Mouse (Mus musculus): ENCODE measurements around the gene Adam10.
A peak's percentile ranks its signal among the peaks of the same experiment; 100 is the strongest.

The Adam10 gene

DNA sequence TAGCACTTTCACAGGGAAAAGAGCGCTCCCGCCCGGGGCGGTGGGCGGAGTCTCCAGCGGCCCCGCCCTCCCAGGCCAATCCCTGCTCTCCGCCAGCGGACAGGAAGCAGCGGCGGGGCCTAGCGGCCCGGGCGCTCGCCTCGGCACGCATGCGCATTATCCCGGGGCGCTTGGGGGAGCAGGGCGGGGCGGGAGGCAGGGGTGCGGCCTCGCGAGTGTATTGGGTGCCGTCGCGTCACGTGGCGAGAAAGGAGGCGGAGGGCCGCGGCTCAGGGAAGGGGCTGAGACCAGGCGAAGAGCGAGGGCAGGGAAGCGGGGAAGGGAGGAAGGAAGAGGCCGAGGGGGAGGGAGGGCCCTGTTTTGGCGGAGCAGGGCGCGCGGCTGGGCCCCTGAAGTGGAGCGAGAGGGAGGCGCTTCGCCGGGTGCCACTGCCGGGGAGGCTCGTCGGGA lies at the start of gene Adam10:
Adam10 (plus strand) TSS at position 316 of the 450 bp plus-strand sequence.
- peak; percentile 82 to 94 for DNase-seq (ENCODE audit: low spot score in 2 of 2)

- no peak for DNase-seq (ENCODE audit: low spot score in 2 of 2)
Observed at GRCm38 (mm10) chr9:70629711-70630110, 49.1 kb upstream of the Adam10 start.

DNA sequence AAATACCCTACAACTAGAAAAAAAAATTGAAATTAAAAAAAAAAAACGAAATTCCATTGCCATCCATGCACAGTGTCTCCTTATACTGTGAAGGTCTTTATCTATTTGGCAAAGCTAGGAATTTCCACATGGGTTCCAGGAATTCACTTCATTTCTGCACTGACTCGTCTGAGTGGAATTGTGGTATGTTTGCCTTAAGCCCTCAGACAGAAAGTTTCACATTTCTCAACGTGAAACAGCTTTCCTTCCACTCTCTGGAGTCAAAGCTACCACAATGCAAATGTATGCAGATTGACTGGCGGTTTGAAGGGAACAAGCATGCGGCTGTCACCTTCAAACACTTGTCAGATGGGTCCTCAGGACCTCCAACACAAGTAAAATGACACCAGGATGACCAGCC lies 47.1 kb upstream of the Adam10 start:
- DNase-seq (ENCODE audit: low spot score in 2 of 2): no peak

- no peak for DNase-seq (ENCODE audit: low spot score in 2 of 2)
Observed at GRCm38 (mm10) chr9:70636748-70637147, 42.0 kb upstream of the Adam10 start.

GRCm38 (mm10) chr9:70650260-70650659 lies 28.5 kb upstream of the Adam10 start:
- no peak for DNase-seq (ENCODE audit: low spot score in 2 of 2)

GRCm38 (mm10) chr9:70650994-70651393 lies 27.8 kb upstream of the Adam10 start:
- DNase-seq (ENCODE audit: low spot score in 2 of 2): no peak

DNA sequence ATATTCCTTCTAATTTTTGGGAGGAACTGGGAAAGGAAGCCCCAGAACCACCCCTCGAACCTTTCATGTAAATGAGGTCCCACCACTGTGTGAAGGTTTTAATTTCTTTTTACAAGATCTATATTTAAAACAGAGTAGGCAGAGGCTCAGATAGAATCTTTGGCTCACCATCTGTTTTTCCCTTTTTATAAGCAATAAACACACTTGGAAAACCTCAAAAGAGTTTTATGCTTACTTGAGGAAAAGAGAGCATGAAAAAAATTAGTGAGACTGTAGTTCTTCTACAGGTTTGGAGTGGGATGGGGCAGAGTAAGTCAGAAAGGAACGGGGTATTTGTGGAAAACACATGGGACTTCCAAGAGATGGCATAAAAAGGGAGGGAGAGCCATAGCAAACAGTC lies 26.6 kb upstream of the Adam10 start:
- DNase-seq (ENCODE audit: low spot score in 2 of 2): no peak

GRCm38 (mm10) chr9:70653875-70654274 lies 24.9 kb upstream of the Adam10 start:
- no peak for DNase-seq (ENCODE audit: low spot score in 2 of 2)

GRCm38 (mm10) chr9:70654496-70654895 lies 24.3 kb upstream of the Adam10 start:
- no peak for DNase-seq (ENCODE audit: low spot score in 2 of 2)

DNA sequence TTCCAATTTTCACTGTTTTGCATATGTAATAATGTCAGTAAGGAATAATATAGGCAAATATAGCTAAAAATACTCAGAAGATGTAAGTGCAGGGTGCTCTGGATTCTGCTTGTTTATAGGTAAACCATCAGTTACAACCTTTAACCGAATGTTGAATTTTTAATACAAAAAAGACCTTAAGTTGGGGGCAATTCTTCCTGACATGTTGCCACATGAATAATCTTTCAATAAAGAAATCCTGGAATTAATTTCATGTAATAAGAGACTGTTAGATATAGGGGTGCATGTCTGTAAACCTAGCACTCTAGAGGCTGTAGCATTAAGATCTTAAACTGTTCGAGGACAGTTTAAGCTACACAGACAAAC lies 23.1 kb upstream of the Adam10 start:
- DNase-seq (ENCODE audit: low spot score in 2 of 2): no peak

- DNase-seq (ENCODE audit: low spot score in 2 of 2): peak; percentile 38 to 49
Observed at GRCm38 (mm10) chr9:70656130-70657007, 22.4 kb upstream of the Adam10 start, which contains the start of gene Gm10642. Gm10642 (plus strand) TSS chr9:70656251.

DNA sequence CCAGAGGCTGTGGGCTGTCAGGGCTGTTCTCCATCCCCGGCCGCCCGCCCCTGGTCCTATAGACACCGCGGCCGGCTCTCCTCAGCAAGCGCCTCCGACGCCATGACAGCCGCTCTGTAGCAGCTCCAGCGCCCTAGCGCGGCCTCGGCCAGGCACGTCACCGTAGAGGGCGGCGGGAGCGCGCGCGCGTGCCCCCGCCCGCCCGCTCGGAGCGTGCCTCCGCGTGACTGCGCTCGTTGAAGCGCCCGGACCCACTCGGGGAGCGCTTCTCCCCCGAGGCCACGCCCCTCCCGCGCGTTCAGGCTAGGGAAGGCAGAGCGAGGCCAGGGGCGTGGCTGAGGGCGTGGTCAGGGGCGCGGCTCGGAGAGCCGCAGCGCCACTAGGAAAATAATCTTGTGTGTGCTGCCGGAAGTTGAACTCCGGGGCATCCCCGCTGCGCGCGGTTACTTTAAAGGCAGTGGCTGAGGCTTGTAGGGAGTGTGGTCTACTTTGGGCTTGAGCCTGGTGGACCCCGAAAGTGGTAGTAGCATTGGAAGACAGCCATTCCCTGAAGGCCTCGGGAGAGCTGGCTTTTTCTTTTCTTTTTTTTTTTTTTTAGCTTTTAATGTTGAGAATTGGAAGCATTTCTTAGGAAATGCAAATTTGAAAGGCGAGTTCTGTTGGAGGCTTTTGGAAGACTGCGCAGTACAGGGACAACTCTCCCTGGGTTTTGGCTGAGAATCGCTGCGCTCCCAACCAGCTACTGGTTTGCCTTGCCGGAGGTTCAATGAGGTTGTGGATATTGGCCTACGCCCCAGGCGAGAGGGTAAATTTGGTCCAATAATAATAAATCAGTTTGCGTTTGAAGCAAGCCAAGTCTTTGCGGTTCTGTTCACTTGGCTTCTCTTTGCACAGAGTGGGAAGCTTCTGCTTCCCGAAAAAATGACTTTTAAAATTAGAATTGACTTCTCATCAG lies 21.5 kb upstream of the Adam10 start, which contains the start of gene Mindy2:
Mindy2 (minus strand) TSS at position 162 of the 955 bp plus-strand sequence.
- DNase-seq (ENCODE audit: low spot score in 2 of 2): peak; percentile 79 to 92

GRCm38 (mm10) chr9:70658266-70658665 lies 20.5 kb upstream of the Adam10 start:
- no peak for DNase-seq (ENCODE audit: low spot score in 2 of 2)

DNA sequence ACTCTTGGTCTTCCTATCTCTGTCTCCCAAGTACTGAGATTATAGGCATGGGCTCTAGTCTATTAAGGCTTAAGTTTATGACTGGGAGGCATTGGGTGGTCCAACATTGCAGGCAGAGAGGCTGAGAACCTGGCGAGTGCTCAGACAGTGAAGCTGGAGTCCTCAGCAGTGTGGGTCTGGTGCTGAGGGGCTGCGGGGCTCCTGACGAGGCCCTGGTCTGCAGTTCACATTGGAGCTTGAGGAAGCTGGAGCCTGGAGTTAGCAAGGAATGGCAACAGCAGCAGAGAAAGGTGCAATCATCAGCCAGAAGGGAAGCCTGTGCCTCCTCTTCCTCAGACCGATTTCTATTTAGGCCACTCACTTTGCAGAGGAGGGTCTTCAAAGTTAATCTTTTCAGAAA lies 13.9 kb upstream of the Adam10 start:
- no peak for DNase-seq (ENCODE audit: low spot score in 2 of 2)

DNA sequence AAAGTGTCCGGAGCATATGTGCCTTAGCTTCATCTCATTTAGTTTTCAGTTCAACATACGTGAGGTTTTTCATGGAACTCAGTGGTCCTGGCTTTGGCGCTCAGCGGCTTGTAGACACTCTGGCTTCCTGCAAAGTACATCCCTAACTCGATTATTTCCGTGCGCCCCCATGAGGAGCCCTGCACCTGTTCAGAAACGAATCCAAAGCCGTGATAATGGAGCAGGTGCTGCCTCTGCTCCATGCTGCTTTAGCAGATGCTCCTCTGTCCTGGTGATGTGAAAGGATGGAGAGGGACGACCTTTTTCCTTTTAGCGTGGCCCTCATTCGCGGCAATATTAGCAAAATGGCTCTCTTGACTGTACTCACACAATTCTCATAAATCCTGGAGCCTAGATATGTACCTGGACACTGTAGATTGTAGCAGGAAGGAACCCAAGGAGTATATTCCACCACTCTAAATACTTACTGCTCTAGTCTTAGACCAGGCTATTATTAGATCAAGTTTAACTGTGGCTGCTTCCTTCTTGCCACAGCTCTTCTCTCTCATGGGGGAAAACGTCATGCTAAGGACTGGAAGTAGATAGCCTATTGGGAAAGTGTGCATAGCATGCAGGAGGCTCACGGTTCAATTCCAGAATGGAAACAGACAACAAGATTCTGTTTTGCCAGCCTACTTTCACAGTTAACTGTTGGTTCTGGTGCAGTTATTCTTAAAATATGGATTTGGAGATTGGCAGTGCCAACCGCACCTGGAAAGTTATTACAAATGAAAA lies 13.2 kb upstream of the Adam10 start:
- no peak for DNase-seq (ENCODE audit: low spot score in 2 of 2)

DNA sequence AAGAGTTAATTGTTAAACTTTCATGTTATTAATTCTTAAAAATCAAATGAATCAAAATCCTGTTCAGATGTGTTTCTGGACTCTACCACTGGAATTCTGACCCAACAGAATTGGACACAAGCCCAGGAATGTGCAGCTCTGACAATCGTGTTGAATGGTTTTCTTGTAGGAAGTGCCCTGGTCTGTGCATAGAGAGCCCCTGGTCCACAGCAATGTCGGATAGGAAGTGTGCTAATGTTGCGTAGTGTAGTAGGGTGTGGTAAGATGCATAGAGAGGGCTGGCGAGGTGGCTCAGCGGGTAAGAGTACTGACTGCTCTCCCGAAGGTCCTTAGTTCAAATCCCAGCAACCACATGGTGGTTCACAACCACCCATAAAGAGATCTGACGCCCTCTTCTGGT lies 12.0 kb upstream of the Adam10 start:
- DNase-seq (ENCODE audit: low spot score in 2 of 2): no peak

DNA sequence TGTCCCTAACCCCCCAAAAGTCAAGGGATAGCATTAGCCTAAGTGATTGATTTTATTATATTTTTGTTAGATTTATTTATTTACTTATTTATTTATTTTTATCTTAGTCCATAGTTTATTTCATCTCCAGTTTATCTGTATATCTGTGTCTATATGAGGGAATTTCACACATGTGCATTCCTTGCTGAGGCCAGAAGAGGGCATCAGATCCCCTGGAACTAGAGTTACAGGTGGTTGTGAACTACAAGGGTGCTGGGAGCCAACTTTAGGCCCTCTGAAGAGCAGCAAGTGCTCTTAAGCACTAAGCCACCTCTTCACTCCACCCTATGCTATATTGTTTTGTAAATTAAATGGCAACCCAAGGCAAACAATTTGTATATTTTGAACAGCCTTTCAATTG lies 10.7 kb upstream of the Adam10 start:
- no peak for DNase-seq (ENCODE audit: low spot score in 2 of 2)

GRCm38 (mm10) chr9:70669197-70669596 lies 9.6 kb upstream of the Adam10 start:
- no peak for DNase-seq (ENCODE audit: low spot score in 2 of 2)

DNA sequence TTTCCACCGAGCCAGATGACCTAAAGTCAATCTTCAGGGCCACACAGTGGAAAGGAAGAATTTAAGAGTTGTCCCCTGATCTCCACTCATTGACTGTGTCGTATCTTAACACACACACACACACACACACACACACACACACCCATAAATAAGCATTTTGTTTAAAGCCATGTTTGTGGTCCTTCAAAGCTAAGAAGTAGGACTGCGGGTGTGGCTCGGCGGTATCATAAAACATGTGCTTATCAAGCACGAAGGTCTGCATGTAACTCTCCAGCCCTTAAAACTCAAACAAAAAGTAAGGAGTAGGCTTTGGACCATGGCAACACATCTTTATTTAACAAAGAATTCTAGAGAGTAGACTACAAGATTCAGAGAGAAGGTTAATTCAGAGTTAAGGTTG lies 8.4 kb upstream of the Adam10 start:
- no peak for DNase-seq (ENCODE audit: low spot score in 2 of 2)

- DNase-seq (ENCODE audit: low spot score in 2 of 2): no peak
Observed at GRCm38 (mm10) chr9:70671278-70671677, 7.5 kb upstream of the Adam10 start.

DNA sequence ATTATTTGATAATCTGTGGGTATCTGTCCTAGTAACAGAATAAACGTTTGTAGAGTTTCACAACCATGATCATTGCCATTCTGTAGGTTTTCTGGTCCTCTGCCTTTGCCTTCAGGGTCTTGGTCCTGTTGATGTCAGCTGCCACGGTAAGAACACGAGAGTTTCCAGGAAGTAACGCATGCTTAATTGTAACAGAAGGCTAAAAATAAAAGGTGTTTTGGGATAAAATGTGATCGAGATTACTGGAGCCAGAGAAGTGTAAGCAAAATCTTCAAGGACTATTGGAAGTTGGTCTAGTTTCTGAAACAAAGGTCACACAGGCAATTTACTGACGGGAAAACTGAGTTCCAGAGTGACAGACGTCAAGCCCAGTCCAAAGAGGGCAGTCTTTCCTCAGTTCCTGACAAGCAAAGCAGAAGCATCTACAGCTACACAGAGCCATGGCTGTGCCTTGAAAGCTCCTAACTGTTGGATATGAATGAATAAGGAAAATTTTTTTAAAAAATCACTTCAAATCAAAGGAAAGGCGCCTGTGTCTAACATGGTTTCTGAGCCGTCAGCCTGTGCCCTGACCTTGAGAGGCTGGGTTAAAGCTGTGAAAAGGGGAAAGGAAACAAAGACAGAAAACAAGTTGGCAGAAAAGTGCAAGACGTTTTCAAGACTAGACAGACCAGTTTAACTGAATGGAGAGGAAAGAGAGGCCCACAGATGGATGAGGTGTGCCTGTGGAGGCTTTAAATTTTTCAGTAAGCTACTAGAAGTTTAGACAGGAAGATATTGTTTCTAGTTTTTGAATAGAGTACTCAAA lies 6.8 kb upstream of the Adam10 start:
- no peak for DNase-seq (ENCODE audit: low spot score in 2 of 2)

All from frontal cortex, postnatal 25 days (tissue).